Mouse (Mus musculus): ENCODE results near the gene Epha3. TPM values are rescaled to one million over a fixed set of nuclear protein-coding genes. Genes with fewer than 3 reads are reported as not detected.

The Epha3 gene
- polyA plus RNA-seq, 1 experiment = 1.0 TPM

DNA sequence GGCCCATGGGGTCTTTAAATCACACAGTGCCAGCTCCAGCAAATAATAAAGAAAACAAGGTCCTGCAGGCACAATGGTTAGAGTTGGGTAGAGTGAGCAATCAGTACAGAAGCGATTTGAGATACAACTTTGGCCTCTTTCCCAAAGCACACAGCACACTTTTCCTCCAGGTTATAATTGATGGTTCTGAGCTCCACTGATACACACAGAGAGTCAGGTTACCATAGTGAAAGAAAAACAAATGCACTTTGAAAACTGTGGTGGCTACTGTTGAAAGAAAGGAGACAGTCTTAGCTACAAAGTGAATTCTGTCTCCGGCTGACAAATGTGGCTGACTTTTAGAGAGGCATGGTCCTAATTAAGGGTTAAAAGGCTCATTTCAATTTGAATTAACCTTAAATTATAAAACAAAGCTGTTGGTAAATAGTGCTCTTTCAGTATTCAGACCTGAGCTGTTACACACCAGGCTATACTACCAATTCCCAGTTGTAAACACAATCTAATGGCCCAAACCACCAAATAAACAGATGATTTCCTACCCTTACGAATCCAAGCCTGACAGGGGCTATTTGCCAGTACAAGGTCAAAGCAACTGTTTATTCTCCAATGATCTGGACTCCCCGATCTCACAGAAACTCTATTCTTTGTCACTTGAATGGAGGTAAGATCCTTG, 205.5 kb downstream of the Epha3 start:
- Histone ChIP-seq H3K4me3 (ENCODE audit: control insufficient read depth, low read depth, low read length) (no peak overlapping the region), H3K27ac (ENCODE audit: control insufficient read depth, insufficient read depth, low read depth, low read length) (no peak overlapping the region), H3K36me3 (ENCODE audit: control insufficient read depth, insufficient read depth, low read length) (no peaks in the 10 kb centered on the region), H3K4me1 (ENCODE audit: control insufficient read depth, insufficient read depth, low read length) (no peaks in the 10 kb centered on the region), H3K27me3 (ENCODE audit: control insufficient read depth, insufficient read depth, low read length) (no peaks in the 10 kb centered on the region)
- no peak for TF ChIP-seq CTCF (IDR thresholded peaks at IDR 0.05; ENCODE audit: control insufficient read depth, insufficient read depth, insufficient replicate concordance, low read depth, low read length)
- TF ChIP-seq POLR2A (IDR thresholded peaks at IDR 0.05; ENCODE audit: control insufficient read depth, low read depth, low read length) = no peak

DNA sequence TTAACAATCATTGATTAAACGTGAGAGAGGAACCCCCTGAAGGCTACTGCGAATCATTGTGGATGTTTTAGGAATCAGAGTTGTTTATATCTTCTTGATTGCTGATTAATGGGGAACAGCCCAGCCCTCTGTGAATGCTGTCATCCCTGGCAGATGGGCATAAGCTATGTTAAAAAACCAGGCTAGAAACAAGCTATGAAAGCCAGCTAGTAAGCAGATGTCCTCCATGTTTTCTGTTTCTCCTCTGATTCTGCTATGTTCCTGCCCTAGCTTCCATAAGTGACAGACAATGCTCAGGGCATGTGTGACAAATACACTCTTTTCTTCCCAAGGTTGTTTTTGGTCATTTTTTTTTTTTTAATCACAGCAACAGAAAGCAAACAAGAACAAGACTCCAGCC, 206.2 kb downstream of the Epha3 start:
- Histone ChIP-seq H3K27ac (ENCODE audit: control insufficient read depth, insufficient read depth, low read depth, low read length) (no peak overlapping the region), H3K4me3 (ENCODE audit: control insufficient read depth, low read depth, low read length) (no peak overlapping the region), H3K36me3 (ENCODE audit: control insufficient read depth, insufficient read depth, low read length) (no peaks in the 10 kb centered on the region), H3K27me3 (ENCODE audit: control insufficient read depth, insufficient read depth, low read length) (no peaks in the 10 kb centered on the region), H3K4me1 (ENCODE audit: control insufficient read depth, insufficient read depth, low read length) (no peaks in the 10 kb centered on the region)
- TF ChIP-seq POLR2A (IDR thresholded peaks at IDR 0.05; ENCODE audit: control insufficient read depth, low read depth, low read length) (no peak), CTCF (IDR thresholded peaks at IDR 0.05; ENCODE audit: control insufficient read depth, insufficient read depth, insufficient replicate concordance, low read depth, low read length) (no peak)

DNA sequence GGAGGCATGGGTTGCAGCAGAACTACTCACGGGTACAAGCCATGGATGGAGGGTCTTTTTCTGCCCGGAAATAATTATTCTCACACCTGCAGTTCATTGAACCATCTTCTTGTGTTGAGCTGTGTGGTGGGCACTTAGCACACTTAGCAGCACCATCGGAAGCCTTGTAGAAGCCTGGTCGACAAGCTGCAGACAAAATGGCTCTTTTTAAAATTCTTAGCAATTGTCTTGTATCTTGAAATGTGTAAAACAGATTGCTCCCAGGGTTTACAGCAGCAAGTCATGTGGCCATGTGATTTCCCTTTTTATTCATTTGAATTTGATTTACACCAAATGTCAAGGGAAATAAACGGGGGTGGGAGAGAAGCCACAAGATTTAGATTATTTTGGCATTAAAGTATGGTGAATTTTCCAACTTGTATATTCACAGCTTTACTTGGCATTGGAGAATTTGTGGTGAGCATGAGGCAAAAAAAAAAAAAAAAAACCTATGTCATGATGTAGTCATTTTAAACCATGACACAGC, 210.5 kb downstream of the Epha3 start:
- TF ChIP-seq CTCF (IDR thresholded peaks at IDR 0.05; ENCODE audit: control insufficient read depth, insufficient read depth, insufficient replicate concordance, low read depth, low read length) = no peak
- no peak for TF ChIP-seq POLR2A (IDR thresholded peaks at IDR 0.05; ENCODE audit: control insufficient read depth, low read depth, low read length)
- no peaks in the 10 kb centered on the region for H3K4me1 ChIP-seq (ENCODE audit: control insufficient read depth, insufficient read depth, low read length)

DNA sequence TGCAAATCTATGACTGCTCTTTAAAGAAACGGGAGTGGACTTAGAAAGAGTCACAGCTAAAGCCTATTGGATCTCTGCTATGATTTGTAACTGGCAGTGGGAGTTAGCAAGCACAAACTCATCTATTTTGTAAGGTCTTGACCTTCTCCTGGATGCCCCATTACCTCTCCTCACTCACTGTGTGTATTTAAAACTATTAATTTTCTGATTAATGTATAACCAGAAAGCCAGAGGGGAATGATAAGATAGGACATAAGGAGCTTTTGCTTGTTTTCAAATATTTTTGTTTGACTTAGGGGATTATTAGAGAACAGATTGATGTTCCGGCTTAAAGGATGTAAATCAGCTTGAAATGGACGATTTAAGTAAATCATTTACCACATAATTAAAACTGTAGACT, 213.2 kb downstream of the Epha3 start:
- Histone ChIP-seq H3K36me3 (ENCODE audit: control insufficient read depth, insufficient read depth, low read length) (no peaks in the 10 kb centered on the region), H3K4me3 (ENCODE audit: control insufficient read depth, low read depth, low read length) (no peak overlapping the region), H3K27ac (ENCODE audit: control insufficient read depth, insufficient read depth, low read depth, low read length) (no peak overlapping the region), H3K4me1 (ENCODE audit: control insufficient read depth, insufficient read depth, low read length) (no peaks in the 10 kb centered on the region), H3K27me3 (ENCODE audit: control insufficient read depth, insufficient read depth, low read length) (no peaks in the 10 kb centered on the region)
- TF ChIP-seq POLR2A (IDR thresholded peaks at IDR 0.05; ENCODE audit: control insufficient read depth, low read depth, low read length) = no peak
- TF ChIP-seq CTCF (IDR thresholded peaks at IDR 0.05; ENCODE audit: control insufficient read depth, insufficient read depth, insufficient replicate concordance, low read depth, low read length) = no peak

More for the DNA sequence above, 210.5 kb downstream of the Epha3 start:
- H3K36me3 ChIP-seq (ENCODE audit: control insufficient read depth, insufficient read depth, low read length) = no peaks in the 10 kb centered on the region
- no peak overlapping the region for H3K27ac ChIP-seq (ENCODE audit: control insufficient read depth, insufficient read depth, low read depth, low read length)
- no peak overlapping the region for H3K4me3 ChIP-seq (ENCODE audit: control insufficient read depth, low read depth, low read length)
- H3K27me3 ChIP-seq (ENCODE audit: control insufficient read depth, insufficient read depth, low read length) = no peaks in the 10 kb centered on the region

DNA sequence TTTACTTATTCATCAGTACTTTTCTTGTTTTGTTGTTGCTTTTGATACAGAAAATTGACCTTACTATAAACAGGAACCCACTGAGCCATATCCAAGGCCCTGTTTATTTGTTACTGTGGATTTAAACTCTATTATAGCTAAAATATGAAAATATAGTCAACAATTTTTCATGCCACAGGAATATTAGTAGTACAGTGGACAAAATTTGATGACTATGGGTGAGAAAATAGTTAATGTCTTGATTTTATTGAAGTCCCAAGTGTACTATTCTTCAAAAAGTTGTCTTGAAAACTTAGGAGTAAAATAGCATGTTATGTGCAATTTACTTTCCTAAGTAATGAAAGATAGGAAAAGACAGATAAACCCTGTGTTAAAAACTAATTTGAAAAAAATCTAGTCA, 217.4 kb downstream of the Epha3 start:
- TF ChIP-seq CTCF (IDR thresholded peaks at IDR 0.05; ENCODE audit: control insufficient read depth, insufficient read depth, insufficient replicate concordance, low read depth, low read length) = no peak
- TF ChIP-seq POLR2A (IDR thresholded peaks at IDR 0.05; ENCODE audit: control insufficient read depth, low read depth, low read length) = no peak
- Histone ChIP-seq H3K27me3 (ENCODE audit: control insufficient read depth, insufficient read depth, low read length) (no peaks in the 10 kb centered on the region), H3K4me1 (ENCODE audit: control insufficient read depth, insufficient read depth, low read length) (no peaks in the 10 kb centered on the region), H3K4me3 (ENCODE audit: control insufficient read depth, low read depth, low read length) (no peak overlapping the region), H3K36me3 (ENCODE audit: control insufficient read depth, insufficient read depth, low read length) (no peaks in the 10 kb centered on the region), H3K27ac (ENCODE audit: control insufficient read depth, insufficient read depth, low read depth, low read length) (no peak overlapping the region)

DNA sequence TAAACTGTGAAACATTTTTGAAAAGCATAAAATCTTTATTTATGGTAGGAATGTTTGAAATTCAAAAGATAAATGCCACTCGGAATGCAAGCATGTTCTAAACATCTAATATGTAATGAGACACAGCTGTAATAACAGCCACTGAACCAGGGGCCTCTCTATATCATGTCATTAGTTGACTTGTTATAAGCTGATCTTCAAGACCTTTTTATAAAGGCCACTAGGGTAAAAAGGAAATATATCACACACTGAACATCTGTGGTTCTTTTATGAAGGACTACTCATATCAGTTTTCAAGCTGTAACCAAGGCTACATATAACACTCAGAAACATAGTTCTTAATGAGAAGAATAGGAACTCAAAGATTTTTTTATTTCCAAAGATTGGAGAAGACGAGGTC, 221.3 kb downstream of the Epha3 start:
- no peak overlapping the region for H3K4me3 ChIP-seq (ENCODE audit: control insufficient read depth, low read depth, low read length)
- H3K27ac ChIP-seq (ENCODE audit: control insufficient read depth, insufficient read depth, low read depth, low read length) = no peak overlapping the region
- H3K4me1 ChIP-seq (ENCODE audit: control insufficient read depth, insufficient read depth, low read length) = no peaks in the 10 kb centered on the region
- TF ChIP-seq POLR2A (IDR thresholded peaks at IDR 0.05; ENCODE audit: control insufficient read depth, low read depth, low read length) (no peak), CTCF (IDR thresholded peaks at IDR 0.05; ENCODE audit: control insufficient read depth, insufficient read depth, insufficient replicate concordance, low read depth, low read length) (no peak)
- H3K36me3 ChIP-seq (ENCODE audit: control insufficient read depth, insufficient read depth, low read length) = no peaks in the 10 kb centered on the region
- no peaks in the 10 kb centered on the region for H3K27me3 ChIP-seq (ENCODE audit: control insufficient read depth, insufficient read depth, low read length)

DNA sequence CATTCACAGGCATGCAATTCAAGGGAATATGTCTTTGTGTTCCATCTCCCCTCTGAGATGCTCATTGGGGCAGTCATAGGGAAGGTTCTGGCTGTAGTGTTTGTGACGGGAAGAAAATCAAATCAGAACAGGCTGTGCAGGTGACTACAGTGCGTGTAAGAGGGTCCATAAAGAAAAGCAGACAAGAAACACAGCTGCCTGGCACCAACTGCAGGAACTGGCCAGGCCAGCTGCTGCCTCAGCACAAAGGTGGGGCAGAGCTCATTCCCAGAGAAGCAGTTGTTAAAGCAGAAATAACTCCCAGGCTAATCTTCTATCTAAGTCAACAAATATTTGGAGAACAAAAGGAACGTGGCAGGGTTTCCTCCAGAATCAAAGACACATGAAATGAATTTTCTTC, 222.4 kb downstream of the Epha3 start:
- TF ChIP-seq POLR2A (IDR thresholded peaks at IDR 0.05; ENCODE audit: control insufficient read depth, low read depth, low read length) = no peak
- no peak for TF ChIP-seq CTCF (IDR thresholded peaks at IDR 0.05; ENCODE audit: control insufficient read depth, insufficient read depth, insufficient replicate concordance, low read depth, low read length)
- no peak overlapping the region for H3K27ac ChIP-seq (ENCODE audit: control insufficient read depth, insufficient read depth, low read depth, low read length)
- H3K36me3 ChIP-seq (ENCODE audit: control insufficient read depth, insufficient read depth, low read length) = no peaks in the 10 kb centered on the region
- no peak overlapping the region for H3K4me3 ChIP-seq (ENCODE audit: control insufficient read depth, low read depth, low read length)
- no peaks in the 10 kb centered on the region for H3K27me3 ChIP-seq (ENCODE audit: control insufficient read depth, insufficient read depth, low read length)
- no peaks in the 10 kb centered on the region for H3K4me1 ChIP-seq (ENCODE audit: control insufficient read depth, insufficient read depth, low read length)

All from testis, adult 2 months (tissue).